Mouse (Mus musculus) frontal cortex, adult 2 months (tissue): ENCODE measurements around the gene Fam71e2. TPM values are rescaled to one million over a fixed set of nuclear protein-coding genes. Genes with fewer than 3 reads are reported as not detected.
"Not testable (repeated sequence)": the region's sequence is repeated elsewhere in the genome, so short reads cannot be mapped to it uniquely, and the experiment has no call there.

Source experiments
- DNase-seq, 2 experiments: peaks; one replicate each; pipeline ENCODE4 v3.0.0; 2022; ENCODE audit warnings: low spot score in 1 of 2; ENCODE audit errors: extremely low spot score in 1 of 2
- polyA plus RNA-seq: library from polyadenylated mRNA; depleted of rRNA; stranded (reverse); fragments of >200 nt; gene quantifications from 2 replicates; pipeline ENCODE4 v1.2.3, GENCODE M21; 2012; rRNA removed

Fam71e2 gene
- polyA plus RNA-seq = 0.02 TPM in 1 of 2 replicates, not detected in the other

DNA sequence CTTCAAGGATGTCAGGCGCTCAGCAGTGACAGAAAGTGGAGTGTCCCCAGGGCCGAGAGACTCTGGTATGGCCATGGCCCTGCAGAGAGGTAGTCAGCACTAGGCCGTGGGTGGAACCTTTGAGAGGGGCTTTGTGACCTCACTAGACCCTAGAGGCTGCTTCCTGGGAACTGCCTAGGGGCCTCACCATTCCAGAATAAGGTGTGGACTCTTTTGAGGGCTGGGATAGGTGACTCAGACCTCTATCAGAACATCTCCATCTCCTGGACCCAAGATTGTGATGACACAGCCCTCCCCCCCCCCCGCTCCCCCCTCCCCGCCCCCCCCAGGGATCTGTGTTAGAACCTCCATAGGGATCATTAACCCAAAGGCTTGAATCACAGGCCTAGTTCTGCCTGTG is at the start of gene Fam71e2:
Gene Fam71e2 (minus strand): TSS at position 101 of the 400 bp plus-strand sequence.
- DNase-seq = no peak

DNA sequence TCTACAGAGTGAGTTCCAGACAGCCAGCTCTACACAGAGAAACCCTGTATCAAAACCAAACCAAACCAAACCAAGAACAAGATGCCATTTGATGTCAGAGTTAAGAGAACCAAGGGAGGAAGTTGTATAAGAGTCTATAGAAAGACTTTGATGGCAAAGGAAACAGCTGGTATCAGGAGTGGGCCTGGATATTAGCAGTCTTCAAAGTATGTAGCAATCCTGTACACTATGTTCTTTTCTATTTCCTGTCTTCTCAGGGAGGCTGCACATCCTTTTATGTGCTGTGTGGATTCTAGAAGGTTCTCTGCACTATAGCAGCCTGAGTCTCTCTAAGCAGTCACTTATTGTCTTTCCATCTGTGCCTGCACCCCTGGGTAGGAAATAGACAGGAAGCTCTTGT is 45.5 kb upstream of the Fam71e2 start:
- DNase-seq = no peak

DNA sequence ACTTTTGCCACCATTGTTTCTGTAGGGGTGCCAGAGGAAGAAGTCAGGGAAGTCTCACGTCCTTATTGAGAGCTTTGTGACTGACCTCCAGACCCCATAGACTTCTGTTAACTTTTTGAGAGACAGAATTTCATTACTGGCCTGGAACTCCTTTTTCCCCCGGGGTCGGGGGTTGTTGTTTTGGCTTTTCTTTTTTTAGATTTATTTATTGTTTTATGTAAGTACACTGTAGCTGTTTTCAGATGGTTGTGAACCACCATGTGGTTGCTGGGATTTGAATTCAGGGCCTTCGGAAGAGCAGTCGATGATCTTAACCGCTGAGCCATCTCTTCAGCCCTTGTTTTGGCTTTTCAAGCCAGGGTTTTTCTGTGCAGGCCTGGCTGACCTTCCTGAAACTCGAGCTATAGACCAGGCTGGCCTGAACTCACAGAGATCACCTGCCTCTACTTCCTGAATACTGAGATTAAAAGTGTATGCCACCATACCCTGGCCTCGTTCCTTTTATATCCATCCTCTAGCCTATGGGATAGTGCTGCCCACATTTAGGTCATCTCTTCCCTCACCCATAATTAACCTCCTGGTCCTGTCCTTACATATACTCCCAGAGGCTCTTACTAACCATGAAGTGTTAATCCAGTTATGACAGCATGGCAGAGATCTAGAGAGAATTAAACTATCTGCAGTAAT is 42.1 kb upstream of the Fam71e2 start:
- DNase-seq = no peak

DNA sequence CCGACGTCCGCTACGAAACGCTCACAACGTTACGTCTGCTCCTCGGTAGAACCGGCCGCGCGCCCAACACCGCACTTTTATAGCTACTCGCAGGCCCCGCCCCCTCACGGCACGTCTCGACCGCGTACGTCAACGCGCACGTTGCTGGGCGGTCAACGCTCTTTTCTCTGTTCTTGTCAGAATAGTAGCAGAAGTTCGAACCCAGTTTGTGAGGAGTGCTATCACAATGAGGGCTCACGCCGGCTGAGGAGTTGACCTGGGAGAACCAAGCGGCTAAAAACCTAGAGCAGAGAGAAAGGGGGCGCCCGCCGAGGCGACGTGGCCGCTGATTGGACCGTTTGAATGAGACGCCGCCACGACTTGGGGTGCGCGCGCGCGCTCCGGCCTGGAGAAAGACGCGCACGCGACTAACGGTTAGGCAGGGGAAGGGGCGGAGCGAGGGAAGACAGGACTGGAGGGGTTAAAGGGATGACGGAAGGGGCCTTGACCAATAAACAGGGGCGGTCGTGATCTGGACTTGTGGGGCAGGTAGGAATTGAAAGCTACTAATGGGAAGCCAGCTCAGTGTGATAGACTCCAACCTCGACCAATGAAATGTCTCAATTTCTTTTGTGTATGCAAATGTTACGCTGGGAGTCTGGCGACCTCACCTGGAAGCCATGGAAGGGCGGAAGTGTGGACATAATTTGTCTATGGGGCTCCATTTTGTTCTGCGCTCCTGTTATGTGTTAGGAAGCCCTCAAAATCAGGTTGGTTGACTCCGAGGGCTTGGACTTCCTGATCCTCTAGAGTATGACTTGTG is 41.4 kb upstream of the Fam71e2 start, which contains the start of gene Ube2s:
Gene Ube2s (minus strand): TSS at position 288 of the 802 bp plus-strand sequence.
- DNase-seq = peak; percentile 98 to 99

DNA sequence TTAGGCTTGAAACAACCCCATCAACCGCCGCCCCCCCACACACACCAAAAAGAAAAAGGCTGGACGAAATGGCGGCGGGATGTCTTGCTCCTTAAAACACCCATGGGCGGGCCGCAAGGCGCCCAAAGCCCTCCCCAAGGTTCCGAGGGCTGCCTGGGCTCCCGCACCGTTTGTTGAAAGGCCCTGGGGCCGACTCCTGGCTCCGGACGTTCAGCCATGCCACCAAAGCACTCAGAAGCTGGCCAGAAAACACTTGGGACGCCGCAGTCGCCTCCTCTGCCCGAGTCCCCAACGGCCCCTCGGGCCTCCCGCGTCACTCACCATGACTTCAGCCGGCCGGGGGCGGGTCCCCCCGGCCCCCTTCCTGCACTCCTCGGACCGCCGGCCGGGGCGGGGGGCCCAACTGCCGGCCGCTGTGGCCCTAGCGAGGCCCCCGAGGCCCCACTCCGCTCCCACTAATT is 40.8 kb upstream of the Fam71e2 start:
- DNase-seq = no peak

DNA sequence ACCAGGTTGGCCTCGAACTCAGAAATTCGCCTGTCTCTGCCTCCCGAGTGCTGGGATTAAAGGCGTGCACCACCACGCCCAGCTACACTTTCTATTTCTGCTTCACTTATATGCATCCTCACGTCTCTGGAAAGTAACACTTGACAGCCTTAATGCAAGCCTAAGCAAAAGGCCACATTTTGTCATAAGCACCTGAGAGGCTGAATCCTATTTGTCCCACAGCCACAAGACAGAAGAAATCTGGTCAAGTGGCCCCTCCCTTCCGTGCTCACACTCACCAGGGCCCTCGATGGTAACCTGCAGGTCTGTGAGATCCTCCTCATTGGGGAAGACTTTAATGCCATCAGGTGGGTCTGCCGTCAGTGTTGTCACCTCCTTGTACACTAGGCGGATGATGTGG is 40.0 kb upstream of the Fam71e2 start:
- DNase-seq = not testable (repeated sequence)

DNA sequence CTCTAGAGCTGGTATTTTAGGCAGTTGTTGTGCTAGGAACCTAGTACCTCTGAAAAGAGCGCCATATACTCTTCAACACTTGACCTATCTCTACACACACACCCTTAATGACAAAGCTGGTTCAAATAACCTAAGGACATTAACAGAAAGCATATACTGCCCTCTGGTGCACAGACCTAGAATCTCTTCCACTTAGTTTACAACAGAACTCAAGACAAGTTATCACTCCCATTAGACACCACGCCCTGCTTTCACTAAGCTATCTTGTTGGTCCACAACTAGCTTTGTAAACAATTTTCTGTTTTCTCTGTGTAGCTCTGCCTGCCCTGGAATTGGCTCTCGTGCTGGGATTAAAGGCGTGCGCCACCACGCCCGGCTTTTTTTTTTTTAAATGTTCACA is 35.6 kb upstream of the Fam71e2 start:
- DNase-seq = peak in 1 of 2 experiments; percentile 66

DNA sequence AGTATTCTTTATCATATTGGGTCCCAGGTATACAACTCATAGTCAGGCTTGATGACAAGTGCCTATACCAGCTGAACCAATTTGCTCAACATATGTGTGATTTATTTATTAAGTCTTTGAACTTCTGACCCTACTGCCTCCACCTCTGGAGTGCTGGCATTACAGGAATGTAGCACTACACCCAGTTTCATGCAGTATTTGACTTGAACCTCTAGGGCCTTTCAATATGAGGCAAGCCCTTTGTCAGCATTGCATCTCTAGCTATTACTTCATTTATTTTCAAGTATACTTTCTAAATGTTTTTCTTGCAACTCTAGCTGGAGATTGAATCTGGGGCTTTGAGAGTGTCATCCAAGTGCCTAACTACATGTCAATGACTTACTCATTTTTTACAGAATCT is 31.1 kb upstream of the Fam71e2 start:
- DNase-seq = no peak

DNA sequence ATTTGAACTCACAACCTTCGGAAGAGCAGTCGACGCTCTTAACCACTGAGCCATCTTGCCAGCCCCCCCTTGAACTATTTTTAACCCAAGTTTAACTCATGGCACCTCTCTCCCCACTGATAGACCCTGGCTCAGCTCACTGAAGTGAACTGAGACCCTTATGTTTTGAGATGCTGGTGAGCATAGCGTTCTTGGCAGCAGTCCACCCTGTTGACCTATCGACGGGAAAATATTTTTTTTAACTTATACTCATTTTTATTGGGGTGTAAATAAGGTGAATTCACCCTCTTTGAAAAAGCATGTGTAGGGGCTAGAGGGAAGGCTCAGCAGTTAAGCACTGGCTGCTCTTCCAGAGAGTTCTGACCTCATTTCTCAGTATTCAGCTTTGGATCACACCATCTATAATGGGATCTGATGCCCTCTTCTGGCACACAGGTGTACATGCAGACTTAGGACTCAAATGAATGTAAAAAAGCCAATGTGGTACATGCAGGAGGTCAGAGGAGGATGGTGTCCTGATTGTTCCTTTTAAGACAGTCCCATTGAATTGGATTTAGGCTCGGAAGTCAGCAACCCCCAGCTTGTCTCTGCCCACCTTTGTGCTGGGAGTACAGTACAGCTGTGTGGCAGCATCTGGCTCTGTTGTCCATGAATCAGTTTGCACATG is 24.8 kb upstream of the Fam71e2 start:
- DNase-seq = peak in 1 of 2 experiments; percentile 62

DNA sequence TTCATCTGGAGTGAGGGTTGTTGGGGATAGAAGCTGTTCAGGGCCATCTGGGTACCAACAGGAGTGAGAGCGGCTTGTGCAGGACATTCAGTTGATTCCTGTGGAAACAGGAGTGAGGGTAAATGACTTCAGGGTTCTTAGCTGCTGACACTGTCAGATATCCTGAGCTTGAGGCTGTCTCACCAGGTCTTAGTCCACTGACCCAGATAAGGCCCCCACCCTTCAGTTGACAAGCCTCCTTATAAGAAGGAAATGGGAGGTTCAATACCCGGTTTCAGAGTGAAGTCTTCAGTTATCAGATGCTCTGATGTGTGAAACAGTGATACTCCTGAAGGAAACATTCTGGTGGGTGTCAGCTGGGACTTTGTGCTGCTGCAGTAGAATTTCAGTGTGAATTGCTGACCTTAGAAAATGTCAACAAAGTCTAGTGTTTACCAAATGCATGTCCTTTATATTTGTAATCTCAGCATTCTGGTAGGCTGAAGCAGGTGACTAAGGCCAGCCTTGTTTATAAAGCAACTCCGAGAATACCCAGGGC is 23.6 kb upstream of the Fam71e2 start:
- no peak for DNase-seq

DNA sequence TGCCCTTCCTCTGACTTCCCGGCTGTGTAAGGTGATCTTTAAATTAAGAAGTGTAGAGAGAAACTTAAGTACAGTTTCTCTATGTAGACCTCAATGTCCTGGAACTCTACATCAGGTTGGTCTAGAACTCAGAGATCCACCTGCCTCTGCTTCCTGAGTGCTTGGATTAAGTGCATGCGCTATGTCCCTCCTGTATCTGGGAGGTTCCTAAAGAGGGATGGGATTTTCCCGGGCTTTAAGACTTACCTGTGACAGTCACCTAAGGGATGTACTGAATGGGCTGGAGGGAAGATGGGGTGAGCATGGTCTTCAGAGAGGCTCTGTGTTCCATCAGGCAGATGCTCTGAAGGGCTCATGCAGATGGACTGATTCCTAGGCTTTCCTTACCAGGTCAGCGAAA is 22.6 kb upstream of the Fam71e2 start:
- no peak for DNase-seq

DNA sequence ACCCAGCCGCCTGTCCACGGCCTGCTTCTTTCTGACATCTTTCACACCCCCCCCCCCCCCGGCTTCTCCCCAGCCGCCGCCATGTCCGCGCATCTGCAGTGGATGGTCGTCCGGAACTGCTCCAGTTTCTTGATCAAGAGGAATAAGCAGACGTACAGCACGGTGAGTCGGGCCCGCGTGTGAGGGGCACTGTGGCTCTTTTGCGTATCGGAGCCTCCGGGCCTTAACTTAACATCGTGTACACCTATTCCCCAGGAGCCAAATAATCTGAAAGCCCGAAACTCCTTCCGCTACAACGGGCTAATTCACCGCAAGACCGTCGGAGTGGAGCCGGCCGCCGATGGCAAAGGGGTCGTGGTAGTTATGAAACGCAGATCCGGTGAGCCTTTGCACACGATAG is 22.1 kb upstream of the Fam71e2 start:
- DNase-seq = not testable (repeated sequence)

DNA sequence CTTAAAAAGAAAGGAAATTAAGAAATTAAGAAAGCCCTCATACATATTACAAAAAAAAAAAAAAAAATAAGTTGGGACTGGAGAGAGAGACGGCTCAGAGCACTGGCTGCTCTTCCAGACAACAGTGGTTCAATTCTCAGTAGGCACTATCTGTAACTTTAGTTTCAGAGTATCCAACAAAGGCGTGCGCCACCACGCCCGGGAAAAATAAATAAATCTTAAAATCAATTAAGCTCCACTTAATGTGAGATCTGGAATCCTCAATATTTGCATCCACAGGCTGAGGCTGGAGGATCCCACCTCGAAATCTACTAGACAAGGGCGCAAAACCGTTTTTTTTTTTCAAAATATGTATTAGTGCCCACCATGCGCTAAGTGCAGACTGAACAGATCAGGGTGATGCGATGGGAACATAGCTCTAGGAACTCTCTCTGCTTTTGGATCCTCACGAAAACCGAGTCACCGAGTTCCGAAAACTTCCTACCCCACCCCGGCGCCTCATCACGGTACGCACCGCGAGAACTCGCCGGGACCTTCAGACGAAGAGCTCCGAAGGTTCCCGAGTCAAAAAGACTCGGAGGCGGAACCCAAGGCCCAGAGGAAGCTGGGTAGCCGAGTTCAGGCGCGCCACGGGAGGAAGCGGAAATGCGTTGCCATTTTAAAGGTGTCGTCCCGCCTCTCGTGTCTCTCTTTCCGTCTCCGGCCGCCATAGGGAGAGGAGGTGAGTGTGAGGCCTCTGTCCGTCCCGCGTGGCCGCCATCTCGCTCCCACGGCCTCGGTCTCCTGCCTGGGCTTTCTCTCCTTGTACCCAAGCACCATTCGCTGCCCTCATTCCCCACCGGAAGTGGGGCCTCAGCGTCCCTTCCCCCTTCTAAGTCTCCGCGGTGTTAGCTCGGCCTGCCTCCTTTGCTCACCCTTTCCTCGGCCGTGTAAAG is 21.4 kb upstream of the Fam71e2 start, which contains the start of gene Rpl28:
Gene Rpl28 (plus strand): TSS at position 597 of the 935 bp plus-strand sequence.
- peak; percentile 93 to 98 for DNase-seq

DNA sequence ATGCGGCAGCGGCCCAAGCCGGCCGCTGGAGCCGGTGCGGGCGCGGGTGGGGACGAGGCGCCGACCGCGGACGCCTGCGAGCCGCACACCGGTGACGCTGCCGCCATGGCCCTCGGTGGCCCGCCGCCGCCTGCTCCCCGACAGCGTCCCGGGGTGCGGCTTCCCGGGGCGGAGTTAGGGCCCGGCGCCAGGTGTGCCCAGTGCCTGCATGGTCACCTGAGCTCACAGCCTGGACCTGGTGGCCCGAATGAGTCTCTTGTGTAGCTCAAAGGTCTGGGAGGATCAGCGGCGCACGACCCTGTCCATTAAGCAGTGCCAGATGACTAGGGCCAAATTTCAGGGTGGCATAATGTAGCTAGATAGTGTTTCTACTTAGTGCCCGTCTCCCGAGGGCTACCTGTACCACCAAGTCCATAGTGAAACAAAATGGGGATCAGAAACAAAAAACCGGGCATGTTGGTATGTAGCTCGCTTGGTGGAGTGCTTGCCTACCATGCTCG is 18.4 kb upstream of the Fam71e2 start, which contains the start of gene Tmem238:
Gene Tmem238 (minus strand): TSS at position 221 of the 500 bp plus-strand sequence.
- DNase-seq = no peak

DNA sequence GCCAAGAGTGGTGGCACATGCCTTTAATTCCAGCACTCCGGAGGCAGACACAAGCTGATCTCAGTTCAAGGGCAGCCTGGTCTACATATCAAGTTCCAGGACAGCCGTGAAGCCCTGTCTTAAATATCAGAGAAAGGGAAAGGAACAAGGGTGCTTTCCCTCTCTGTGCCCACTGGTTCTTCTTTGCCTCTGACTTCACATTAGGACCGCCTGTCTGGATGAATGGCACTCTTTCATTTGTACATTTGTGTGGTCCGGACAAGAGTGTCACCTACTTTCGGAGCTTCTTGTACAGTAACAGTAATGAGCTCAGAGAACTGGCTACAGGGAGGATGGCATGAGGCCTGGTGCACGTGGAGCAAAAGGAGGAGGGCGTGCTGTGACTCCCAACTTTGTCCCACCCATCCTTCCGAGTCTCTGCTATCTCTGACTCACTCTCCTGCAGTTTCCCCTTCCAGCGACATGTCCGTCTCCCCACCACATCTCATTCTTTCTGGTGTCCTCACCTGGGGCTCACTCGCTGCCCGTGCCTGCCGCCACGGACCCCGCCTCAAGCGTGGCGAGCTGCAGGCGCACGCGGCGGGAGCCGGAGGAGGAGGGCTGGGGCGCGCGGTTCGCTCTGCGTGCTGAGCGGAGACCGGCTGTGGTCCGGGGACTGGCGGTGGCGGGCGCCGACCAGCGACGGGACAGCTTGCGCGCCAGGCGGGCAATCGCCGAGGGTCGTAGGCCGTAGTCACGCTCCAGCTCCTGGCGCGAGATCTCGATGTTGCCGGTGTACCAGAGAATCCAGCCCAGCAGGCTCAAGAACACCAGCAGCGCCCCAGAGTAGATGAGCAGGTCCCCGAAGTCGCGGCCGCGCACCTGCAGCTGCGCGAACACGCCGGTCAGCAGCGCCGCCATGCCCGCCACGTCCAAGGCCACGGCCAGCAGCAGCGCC is 17.7 kb upstream of the Fam71e2 start:
- peak in 1 of 2 experiments; percentile 47 for DNase-seq

DNA sequence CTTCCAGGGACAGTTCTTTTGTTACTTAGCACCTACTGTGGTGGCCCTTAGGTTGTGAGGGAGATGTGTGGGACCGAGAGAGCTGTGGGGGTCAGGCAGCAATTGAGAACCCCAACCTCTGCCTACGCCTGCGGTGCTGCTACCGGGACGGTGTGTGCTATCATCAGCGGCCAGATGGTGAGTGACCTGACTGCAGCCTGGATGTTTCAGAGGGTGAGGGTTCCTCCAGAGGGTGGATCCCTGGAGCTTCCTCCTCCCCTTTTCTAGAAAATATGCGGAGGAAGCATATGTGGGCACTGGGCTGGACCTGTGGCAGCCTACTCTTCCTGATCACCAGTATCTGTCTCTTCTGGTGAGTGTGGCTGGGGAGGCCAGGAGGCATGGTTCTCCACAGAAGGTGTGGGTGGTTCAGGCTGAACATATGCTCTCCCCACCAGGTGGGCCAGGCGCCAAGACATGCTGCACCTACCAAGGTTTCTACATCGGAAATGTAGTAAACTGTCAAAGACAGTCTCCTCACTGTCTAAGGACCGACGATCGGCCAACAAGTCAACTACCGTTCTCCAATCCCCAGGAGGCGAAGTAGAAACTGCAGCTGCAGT is 12.7 kb upstream of the Fam71e2 start:
- DNase-seq = peak in 1 of 2 experiments; percentile 54

DNA sequence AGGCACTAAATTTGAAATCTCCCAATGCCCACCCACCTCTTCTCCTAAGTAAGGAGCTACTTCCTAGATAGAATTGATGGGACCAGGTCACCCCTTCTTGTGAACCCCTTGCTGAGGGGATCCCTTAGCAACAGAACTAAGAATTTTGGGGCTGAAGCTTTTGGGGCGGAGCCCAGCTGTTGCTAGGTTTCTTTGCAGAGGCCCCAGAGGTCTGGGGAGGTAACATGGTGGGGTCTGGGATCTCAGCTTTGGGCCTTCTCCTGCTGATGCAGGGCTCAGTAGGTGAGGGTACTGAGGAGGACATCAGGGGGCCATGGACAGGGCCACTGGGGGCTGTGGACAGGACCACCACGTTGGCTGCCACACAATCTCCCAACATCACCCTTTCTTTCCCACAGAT is 11.7 kb upstream of the Fam71e2 start, which contains the start of the genes Il11 and Tmem190:
Gene Il11 (minus strand): TSS at position 101 of the 400 bp plus-strand sequence.
Gene Tmem190 (plus strand): TSS at position 179 of the 400 bp plus-strand sequence.
- no peak for DNase-seq

DNA sequence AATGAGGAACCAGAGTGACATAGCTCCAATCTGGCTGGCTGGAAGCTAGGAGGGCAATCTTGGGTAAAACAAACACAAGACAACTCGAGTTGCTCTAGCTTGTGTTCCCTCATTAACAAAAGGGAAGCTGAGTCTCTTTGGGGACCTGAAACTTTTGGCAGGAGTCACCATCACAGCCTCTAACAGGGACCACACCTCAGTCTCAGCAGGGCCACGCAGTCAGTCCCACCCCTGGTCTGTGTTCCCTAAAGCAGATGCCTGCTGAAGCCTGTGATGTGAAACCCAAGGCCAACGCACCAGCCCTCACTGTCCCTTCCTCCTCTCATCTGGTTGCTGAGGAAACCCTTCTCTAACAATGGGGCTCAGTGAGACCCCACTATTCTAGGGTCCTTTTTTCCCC is 11.0 kb upstream of the Fam71e2 start:
- DNase-seq = no peak
